Mouse (Mus musculus): Measurements from ENCODE around the gene Rpl37. TPM values are rescaled to one million over a fixed set of nuclear protein-coding genes. Genes with fewer than 3 reads are reported as not detected.

The Rpl37 gene
- polyA plus RNA-seq, 1 experiment from 2014 or later: 580 TPM

Other genes starting within 250 kb of the Rpl37 start
- gene Mroh2b, start 217.9 kb upstream of the Rpl37 start, polyA plus RNA-seq (2014; fragmentation: Nextera tagmentation; extraction: Ambion mirVana): not detected in 2 replicates
- gene C7, start 52.9 kb upstream of the Rpl37 start, polyA plus RNA-seq (2014; fragmentation: Nextera tagmentation; extraction: Ambion mirVana): 0.15 and 0.18 TPM in 2 replicates
- 1.1 and 1.3 TPM in 2 replicates for gene Card6, start 8.1 kb upstream of the Rpl37 start, polyA plus RNA-seq (2014; fragmentation: Nextera tagmentation; extraction: Ambion mirVana)
- gene Prkaa1, start 27.2 kb downstream of the Rpl37 start, polyA plus RNA-seq (2014; fragmentation: Nextera tagmentation; extraction: Ambion mirVana): 21.9 and 23.3 TPM in 2 replicates
- gene Ttc33, start 68.9 kb downstream of the Rpl37 start, polyA plus RNA-seq (2014; fragmentation: Nextera tagmentation; extraction: Ambion mirVana): 50.7 and 53.9 TPM in 2 replicates
- 1.5 TPM in 2 replicates for gene Ptger4, start 127.5 kb downstream of the Rpl37 start, polyA plus RNA-seq (2014; fragmentation: Nextera tagmentation; extraction: Ambion mirVana)

All from embryonic facial prominence, embryonic 11.5 days (tissue).